Mouse (Mus musculus): ENCODE results near the gene Orai3. TPM values are rescaled to one million over a fixed set of nuclear protein-coding genes. Genes with fewer than 3 reads are reported as not detected.

Orai3 gene
- total RNA-seq, 2 experiments from 2014 or later, result 10.1 to 11.7 TPM

GRCm38 (mm10) chr7:127810650-127811049, 41.0 kb downstream of the Orai3 start:
- intact Hi-C loops (cut with DNase I), result no loop called here
- no peak for DNase-seq
- no peak overlapping the region for H3K27ac ChIP-seq
- TF ChIP-seq CTCF (IDR thresholded peaks at IDR 0.05), result no peak
- H3K4me3 ChIP-seq, result no peak overlapping the region

- intact Hi-C loops (cut with DNase I), result no loop called here
- no peak for TF ChIP-seq CTCF (IDR thresholded peaks at IDR 0.05)
- Histone ChIP-seq H3K4me3 (no peak overlapping the region), H3K27ac (no peak overlapping the region)
- no peak for DNase-seq
Measured at GRCm38 (mm10) chr7:127811240-127811639, 41.6 kb downstream of the Orai3 start.

- intact Hi-C loops (cut with DNase I), result no loop called here
- no peak overlapping the region for H3K4me3 ChIP-seq
- no peak overlapping the region for H3K27ac ChIP-seq
- no peak for TF ChIP-seq CTCF (IDR thresholded peaks at IDR 0.05)
- DNase-seq, result peak; percentile 0
Measured at GRCm38 (mm10) chr7:127812292-127812691, 42.7 kb downstream of the Orai3 start.

- no peak for TF ChIP-seq CTCF (IDR thresholded peaks at IDR 0.05)
- peak; percentile 50 for DNase-seq
- intact Hi-C loops (cut with DNase I), result no loop called here
- Histone ChIP-seq H3K4me3 (peak overlapping the region; percentile 56), H3K27ac (peak overlapping the region; percentile 81)
Measured at GRCm38 (mm10) chr7:127813821-127814220, 44.2 kb downstream of the Orai3 start.

- intact Hi-C loops (cut with DNase I), result no loop called here
- H3K4me3 ChIP-seq, result peak overlapping the region; percentile 56
- H3K27ac ChIP-seq, result peak overlapping the region; percentile 81
- TF ChIP-seq CTCF (IDR thresholded peaks at IDR 0.05), result no peak
- peak; percentile 89 for DNase-seq
Measured at GRCm38 (mm10) chr7:127814241-127814921, 44.8 kb downstream of the Orai3 start.

- peak overlapping the region; percentile 15; the same call in 1 of the 2 replicates for H3K4me3 ChIP-seq
- intact Hi-C loops (cut with DNase I), result no loop called here
- DNase-seq, result no peak
- H3K27ac ChIP-seq, result peak overlapping the region; percentile 81
- no peak for TF ChIP-seq CTCF (IDR thresholded peaks at IDR 0.05)
Measured at GRCm38 (mm10) chr7:127815116-127815665, 45.6 kb downstream of the Orai3 start.

GRCm38 (mm10) chr7:127815954-127816821, 46.6 kb downstream of the Orai3 start:
- intact Hi-C loops (cut with DNase I), result no loop called here
- H3K27ac ChIP-seq, result peak overlapping the region; percentile 81
- peak; percentile 38 for TF ChIP-seq CTCF (IDR thresholded peaks at IDR 0.05)
- DNase-seq, result peak; percentile 80
- H3K4me3 ChIP-seq, result peak overlapping the region; percentile 19; the same call in 1 of the 2 replicates

GRCm38 (mm10) chr7:127817053-127817452, 47.4 kb downstream of the Orai3 start:
- H3K4me3 ChIP-seq, result no peak overlapping the region
- no peak for TF ChIP-seq CTCF (IDR thresholded peaks at IDR 0.05)
- H3K27ac ChIP-seq, result peak overlapping the region; percentile 50
- DNase-seq, result no peak
- intact Hi-C loops (cut with DNase I), result no loop called here

GRCm38 (mm10) chr7:127817776-127818175, 48.2 kb downstream of the Orai3 start:
- peak; percentile 2 for DNase-seq
- H3K27ac ChIP-seq, result peak overlapping the region; percentile 50
- no peak for TF ChIP-seq CTCF (IDR thresholded peaks at IDR 0.05)
- intact Hi-C loops (cut with DNase I), result no loop called here
- no peak overlapping the region for H3K4me3 ChIP-seq

GRCm38 (mm10) chr7:127820836-127821509, 51.4 kb downstream of the Orai3 start:
- Histone ChIP-seq H3K27ac (no peak overlapping the region), H3K4me3 (no peak overlapping the region)
- no peak for DNase-seq
- intact Hi-C loops (cut with DNase I), result no loop called here
- no peak for TF ChIP-seq CTCF (IDR thresholded peaks at IDR 0.05)

GRCm38 (mm10) chr7:127822494-127822893, 52.9 kb downstream of the Orai3 start:
- no peak for DNase-seq
- no peak overlapping the region for H3K27ac ChIP-seq
- TF ChIP-seq CTCF (IDR thresholded peaks at IDR 0.05), result no peak
- intact Hi-C loops (cut with DNase I), result no loop called here
- H3K4me3 ChIP-seq, result no peak overlapping the region
